Mouse (Mus musculus) R1 (cell line): Measurements from ENCODE around the gene Themis3.
"Not testable (repeated sequence)": the region's sequence is repeated elsewhere in the genome, so short reads cannot be mapped to it uniquely, and the experiment has no call there.

ENCODE experiments used
- DNase-seq: peaks from one replicate; pipeline ENCODE4 v3.0.0-alpha.2; 2018; ENCODE audit warnings: low read depth, low spot score

The Themis3 gene

GRCm38 (mm10) chr17:66558404-66559317 lies 35.8 kb downstream of the Themis3 start:
- peak; percentile 82 for DNase-seq

- DNase-seq, result no peak
These were observed 41.7 kb downstream of the Themis3 start for GRCm38 (mm10) chr17:66552690-66553089.

DNA sequence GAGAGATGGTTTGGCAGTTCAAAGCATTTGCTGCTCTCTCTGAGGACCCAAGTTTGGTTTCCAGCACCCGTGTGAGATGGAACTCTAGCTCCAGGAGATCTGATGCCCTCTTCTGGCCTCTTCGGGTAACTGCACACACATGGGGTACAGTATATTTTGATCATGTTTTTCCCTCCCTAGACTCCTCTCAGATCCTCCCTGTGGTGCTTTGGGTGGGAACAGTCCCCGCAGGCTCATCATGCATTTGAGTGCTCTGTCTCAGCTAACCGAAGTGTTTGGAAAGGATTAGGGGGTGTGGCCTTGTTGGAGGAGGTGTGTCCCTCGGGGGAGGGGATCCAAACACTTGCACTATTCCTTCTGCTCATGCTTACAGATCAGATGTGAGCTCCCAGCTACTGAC lies 43.9 kb downstream of the Themis3 start:
- peak; percentile 70 for DNase-seq

DNA sequence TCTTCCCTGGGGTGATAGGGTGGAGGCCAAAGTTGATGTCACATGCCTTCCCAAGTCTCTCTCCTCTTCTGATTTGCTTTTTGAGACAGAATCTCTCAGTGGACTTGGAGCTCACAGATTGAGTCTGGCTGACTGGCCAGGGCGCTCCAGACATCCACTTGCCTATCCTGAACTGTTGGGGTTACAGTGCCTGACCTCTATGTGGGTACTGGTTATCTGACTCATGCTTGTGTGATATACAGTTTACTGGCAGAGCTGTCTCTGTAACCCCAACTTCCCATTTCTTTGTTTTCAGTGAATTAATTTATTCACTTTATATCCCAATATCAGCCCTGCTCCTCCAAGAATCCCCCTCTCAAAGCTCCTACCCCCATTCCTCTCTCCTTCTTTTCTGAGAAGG lies 62.1 kb downstream of the Themis3 start:
- DNase-seq, result no peak

GRCm38 (mm10) chr17:66523396-66523795 lies 71.0 kb downstream of the Themis3 start:
- no peak for DNase-seq

GRCm38 (mm10) chr17:66522631-66523030 lies 71.8 kb downstream of the Themis3 start:
- DNase-seq, result not testable (repeated sequence)

GRCm38 (mm10) chr17:66519554-66520553 lies 74.6 kb downstream of the Themis3 start, which contains the start of gene Rab12:
Gene Rab12 (minus strand): TSS chr17:66519729.
- DNase-seq, result peak; percentile 84

GRCm38 (mm10) chr17:66518877-66519553 lies 75.4 kb downstream of the Themis3 start:
- peak; percentile 53 for DNase-seq

GRCm38 (mm10) chr17:66516953-66517352 lies 77.5 kb downstream of the Themis3 start:
- peak; percentile 27 for DNase-seq

- peak; percentile 48 for DNase-seq
These were observed 80.0 kb downstream of the Themis3 start for GRCm38 (mm10) chr17:66514288-66514995.

- DNase-seq, result peak; percentile 70
These were observed 82.0 kb downstream of the Themis3 start for GRCm38 (mm10) chr17:66512202-66512956.

GRCm38 (mm10) chr17:66510221-66510683 lies 84.2 kb downstream of the Themis3 start:
- DNase-seq, result peak; percentile 72

DNA sequence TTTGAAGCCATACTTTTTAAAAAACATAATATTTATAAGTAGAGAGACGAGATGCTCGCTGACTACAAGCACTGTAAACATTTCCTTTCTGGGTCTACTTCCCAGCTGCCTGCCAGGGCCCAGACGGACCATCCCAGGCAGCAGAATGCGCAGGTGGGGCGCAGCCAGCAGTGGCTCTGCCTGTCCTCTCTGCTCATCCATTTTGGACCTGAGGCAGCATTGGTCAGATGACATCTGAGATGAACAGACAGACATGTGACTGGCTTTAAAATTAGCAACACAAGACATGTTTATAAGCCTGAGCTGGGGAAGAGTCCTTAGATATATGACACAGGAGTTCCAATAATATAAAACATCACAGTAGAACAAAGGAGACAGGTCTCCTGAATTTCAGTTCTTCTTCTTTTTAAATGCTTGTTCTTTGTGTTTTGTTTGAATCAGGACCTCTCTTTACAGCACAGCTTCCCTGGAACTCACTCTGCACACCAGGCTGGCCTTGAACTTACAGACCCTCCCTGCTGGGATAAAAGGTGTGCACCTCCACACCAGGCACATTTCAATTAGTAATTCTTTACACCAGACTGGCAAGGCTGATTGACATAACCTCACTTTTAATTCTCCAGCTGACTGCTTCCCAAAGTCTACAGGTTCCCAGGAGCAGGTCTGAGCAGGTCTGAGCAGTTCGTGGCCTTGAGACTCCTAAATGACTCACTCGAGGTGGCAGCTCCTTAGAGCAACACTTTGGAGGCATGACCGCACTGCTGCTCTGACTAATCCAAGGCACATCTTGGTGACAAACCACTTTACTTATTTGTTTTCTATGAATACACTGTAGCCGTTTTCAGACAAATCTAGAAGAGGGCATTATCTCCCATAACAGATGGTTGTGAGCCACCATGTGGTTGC lies 87.1 kb downstream of the Themis3 start:
- peak; percentile 64 for DNase-seq

DNA sequence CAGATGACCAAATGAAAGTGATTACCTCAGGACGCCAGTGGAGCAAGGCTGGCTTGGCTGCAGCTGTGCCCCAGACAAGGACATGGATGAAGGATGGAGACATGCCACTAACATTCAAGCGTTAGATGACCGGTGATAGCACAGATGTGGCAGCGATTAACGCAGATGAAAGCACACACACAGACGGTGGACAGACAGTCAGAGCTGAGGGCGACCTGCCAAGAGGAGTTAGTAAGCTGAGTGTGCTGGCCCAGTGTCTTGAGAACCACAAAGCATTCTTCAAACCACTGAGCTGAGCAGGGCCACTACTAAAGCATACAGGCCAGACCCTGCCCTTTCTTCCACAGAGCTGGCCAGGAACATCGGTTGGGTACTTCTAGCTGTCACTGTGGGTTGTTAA lies 89.5 kb downstream of the Themis3 start:
- no peak for DNase-seq
